Mouse (Mus musculus): ENCODE measurements around the gene Tnfrsf23.
A peak's percentile ranks its signal among the peaks of the same experiment; 100 is the strongest.
"Not testable (repeated sequence)": the region's sequence is repeated elsewhere in the genome, so short reads cannot be mapped to it uniquely, and the experiment has no call there.

Tnfrsf23 gene

GRCm38 (mm10) chr7:143685359-143686067 lies at the start of gene Tnfrsf23:
Gene Tnfrsf23 (minus strand): TSS chr7:143685872.
- peak; percentile 24 to 39 for DNase-seq (ENCODE audit: low spot score in 2 of 2)

- DNase-seq (ENCODE audit: low spot score in 2 of 2) = no peak
These were observed 48.1 kb upstream of the Tnfrsf23 start for GRCm38 (mm10) chr7:143733746-143734145.

- DNase-seq (ENCODE audit: low spot score in 2 of 2) = no peak
These were observed 44.2 kb upstream of the Tnfrsf23 start for GRCm38 (mm10) chr7:143729886-143730285.

- DNase-seq (ENCODE audit: low spot score in 2 of 2) = no peak
These were observed 40.7 kb upstream of the Tnfrsf23 start for GRCm38 (mm10) chr7:143726396-143726795.

- DNase-seq (ENCODE audit: low spot score in 2 of 2) = no peak
These were observed 38.2 kb upstream of the Tnfrsf23 start for GRCm38 (mm10) chr7:143723841-143724240.

GRCm38 (mm10) chr7:143722646-143723045 lies 37.0 kb upstream of the Tnfrsf23 start:
- DNase-seq (ENCODE audit: low spot score in 2 of 2) = no peak

- DNase-seq (ENCODE audit: low spot score in 2 of 2) = no peak
These were observed 32.1 kb upstream of the Tnfrsf23 start for GRCm38 (mm10) chr7:143717811-143718210.

- no peak for DNase-seq (ENCODE audit: low spot score in 2 of 2)
These were observed 27.7 kb upstream of the Tnfrsf23 start for GRCm38 (mm10) chr7:143713421-143713820.

GRCm38 (mm10) chr7:143712771-143713348 lies 27.2 kb upstream of the Tnfrsf23 start:
- DNase-seq (ENCODE audit: low spot score in 2 of 2) = peak in 1 of 2 experiments; percentile 30

GRCm38 (mm10) chr7:143712023-143712422 lies 26.4 kb upstream of the Tnfrsf23 start:
- no peak for DNase-seq (ENCODE audit: low spot score in 2 of 2)

- no peak for DNase-seq (ENCODE audit: low spot score in 2 of 2)
These were observed 25.7 kb upstream of the Tnfrsf23 start for GRCm38 (mm10) chr7:143711381-143711780.

GRCm38 (mm10) chr7:143709395-143709794 lies 23.7 kb upstream of the Tnfrsf23 start:
- DNase-seq (ENCODE audit: low spot score in 2 of 2) = no peak

GRCm38 (mm10) chr7:143706697-143707438 lies 21.2 kb upstream of the Tnfrsf23 start:
- peak; percentile 81 to 92 for DNase-seq (ENCODE audit: low spot score in 2 of 2)

- peak; percentile 20 to 56 for DNase-seq (ENCODE audit: low spot score in 2 of 2)
These were observed 10.5 kb upstream of the Tnfrsf23 start for GRCm38 (mm10) chr7:143696140-143696539.

GRCm38 (mm10) chr7:143694550-143694949 lies 8.9 kb upstream of the Tnfrsf23 start:
- no peak for DNase-seq (ENCODE audit: low spot score in 2 of 2)

- DNase-seq (ENCODE audit: low spot score in 2 of 2) = no peak
These were observed 7.3 kb upstream of the Tnfrsf23 start for GRCm38 (mm10) chr7:143692746-143693510.

GRCm38 (mm10) chr7:143691909-143692308 lies 6.2 kb upstream of the Tnfrsf23 start:
- no peak for DNase-seq (ENCODE audit: low spot score in 2 of 2)

GRCm38 (mm10) chr7:143691181-143691580 lies 5.5 kb upstream of the Tnfrsf23 start:
- DNase-seq (ENCODE audit: low spot score in 2 of 2) = no peak

- DNase-seq (ENCODE audit: low spot score in 2 of 2) = no peak
These were observed 4.3 kb upstream of the Tnfrsf23 start for GRCm38 (mm10) chr7:143689946-143690345.

GRCm38 (mm10) chr7:143689481-143689880 lies 3.8 kb upstream of the Tnfrsf23 start:
- DNase-seq (ENCODE audit: low spot score in 2 of 2) = no peak

GRCm38 (mm10) chr7:143686676-143687075 lies 1.0 kb upstream of the Tnfrsf23 start:
- DNase-seq (ENCODE audit: low spot score in 2 of 2) = not testable (repeated sequence)

GRCm38 (mm10) chr7:143686191-143686590 lies 519 bp upstream of the Tnfrsf23 start:
- DNase-seq (ENCODE audit: low spot score in 2 of 2) = not testable (repeated sequence)

Data from thymus, postnatal 10 days (tissue).